Mouse (Mus musculus) spleen, adult 2 months (tissue): ENCODE results near the gene Ttc27.

Source experiments
- CTCF ChIP-seq: fragments of 200-500 bp; IDR thresholded peaks from 2 replicates; pipeline ENCODE4 v1.5.1; 2011; ENCODE audit warnings: mild to moderate bottlenecking, inconsistent platforms; ENCODE audit not compliant: insufficient read depth, insufficient read length, insufficient replicate concordance; ENCODE audit errors: extremely low read depth
- POLR2A ChIP-seq: fragments of 200-500 bp; IDR thresholded peaks from 2 replicates; pipeline ENCODE4 v1.6.1; 2011; ENCODE audit warnings: low read depth, low read length, inconsistent platforms

- TF ChIP-seq POLR2A (no peak), CTCF (no peak)
Measured at GRCm38 (mm10) chr17:74732872-74733271, 15.3 kb downstream of the Ttc27 start.
